Mouse (Mus musculus) cerebellum, adult 2 months (tissue): Measurements from ENCODE around the gene Spock1. TPM values are rescaled to one million over a fixed set of nuclear protein-coding genes. Genes with fewer than 3 reads are reported as not detected.
A peak's percentile ranks its signal among the peaks of the same experiment; 100 is the strongest.

Experiments used
- DNase-seq, 2 experiments: peaks; one replicate each; pipeline ENCODE4 v3.0.0; 2021
- H3K27ac ChIP-seq: fragments of 200-500 bp; 2 replicates; pipeline ENCODE4 v1.5.1; 2012; ENCODE audit warnings: low read length, control low read depth, inconsistent platforms; ENCODE audit not compliant: insufficient read depth
- H3K27me3 ChIP-seq: fragments of 200-500 bp; 2 replicates; pipeline ENCODE4 v1.6.1; 2012; ENCODE audit warnings: inconsistent platforms, mild to moderate bottlenecking, low read length, moderate library complexity; ENCODE audit not compliant: control insufficient read depth, insufficient read depth
- H3K4me1 ChIP-seq: fragments of 200-500 bp; 2 replicates; pipeline ENCODE4 v1.6.1; 2011; ENCODE audit warnings: low read length; ENCODE audit not compliant: control insufficient read depth, insufficient read depth
- H3K4me3 ChIP-seq: fragments of 200-500 bp; replicated peaks from 2 replicates; pipeline ENCODE3; 2011; ENCODE audit warnings: mild to moderate bottlenecking, low read depth, low read length, control low read depth; ENCODE audit not compliant: insufficient read depth
- CTCF ChIP-seq: fragments of 200-500 bp; IDR thresholded peaks from 2 replicates; pipeline ENCODE4 v1.5.1; 2011; ENCODE audit warnings: low read depth, mild to moderate bottlenecking, control low read depth, low read length, moderate library complexity, borderline replicate concordance; ENCODE audit not compliant: insufficient read depth
- POLR2A ChIP-seq: fragments of 200-500 bp; IDR thresholded peaks from 2 replicates; pipeline ENCODE4 v1.6.1; 2011; ENCODE audit warnings: low read length, control low read depth, borderline replicate concordance; ENCODE audit not compliant: insufficient read depth
- WGBS: fragments of 180-500 bp; shearing (Covaris S2); methylation state at CpG from one replicate; pipeline ENCODE4 v1.1.7; 2018; 5-methylcytosine and 5-hydroxymethylcytosine counted together
- polyA plus RNA-seq: library from polyadenylated mRNA; depleted of rRNA; stranded (reverse); fragments of >200 nt; gene quantifications from 2 replicates; pipeline ENCODE4 v1.2.3, GENCODE M21; 2012

Gene Spock1
- polyA plus RNA-seq, 1 experiment, result 144 TPM

- no peak for DNase-seq
- WGBS, result 73% methylated on average over 5 of the region's 5 CpGs
- no peaks in the 10 kb centered on the region for H3K27me3 ChIP-seq
- TF ChIP-seq POLR2A (no peak), CTCF (no peak)
- peaks cover 5% of the 10 kb centered on the region; the same call in 1 of the 2 replicates for H3K4me1 ChIP-seq
- no peak overlapping the region for H3K4me3 ChIP-seq
- no peak overlapping the region for H3K27ac ChIP-seq
Observed at GRCm38 (mm10) chr13:57718087-57718486, 190.0 kb downstream of the Spock1 start.

- no peak for DNase-seq
- 84% methylated on average over 4 of the region's 4 CpGs for WGBS
- no peak overlapping the region for H3K27ac ChIP-seq
- TF ChIP-seq CTCF (no peak), POLR2A (no peak)
- H3K27me3 ChIP-seq, result no peaks in the 10 kb centered on the region
- no peak overlapping the region for H3K4me3 ChIP-seq
- peaks cover 17% of the 10 kb centered on the region for H3K4me1 ChIP-seq
Observed at GRCm38 (mm10) chr13:57712910-57713309, 195.2 kb downstream of the Spock1 start.

GRCm38 (mm10) chr13:57708425-57708824 lies 199.7 kb downstream of the Spock1 start:
- H3K27me3 ChIP-seq, result no peaks in the 10 kb centered on the region
- DNase-seq, result no peak
- peaks cover 17% of the 10 kb centered on the region for H3K4me1 ChIP-seq
- no peak overlapping the region for H3K27ac ChIP-seq
- TF ChIP-seq CTCF (no peak), POLR2A (no peak)
- no peak overlapping the region for H3K4me3 ChIP-seq

- WGBS, result 56% methylated on average over 2 of the region's 2 CpGs
- no peak overlapping the region for H3K4me3 ChIP-seq
Observed at GRCm38 (mm10) chr13:57702966-57703365, 205.2 kb downstream of the Spock1 start.

GRCm38 (mm10) chr13:57696685-57697084 lies 211.4 kb downstream of the Spock1 start:
- 50% methylated on average over 5 of the region's 5 CpGs for whole genome bisulfite sequencing

More at GRCm38 (mm10) chr13:57702966-57703365, 205.2 kb downstream of the Spock1 start:
- TF ChIP-seq CTCF (no peak), POLR2A (no peak)
- DNase-seq, result no peak
- H3K27ac ChIP-seq, result no peak overlapping the region
- no peaks in the 10 kb centered on the region for H3K27me3 ChIP-seq
- peaks cover 12% of the 10 kb centered on the region; the same call in 1 of the 2 replicates for H3K4me1 ChIP-seq

GRCm38 (mm10) chr13:57688926-57689325 lies 219.2 kb downstream of the Spock1 start:
- H3K27ac ChIP-seq, result no peak overlapping the region
- H3K4me1 ChIP-seq, result peaks cover 4% of the 10 kb centered on the region; the same call in 1 of the 2 replicates
- no peak for DNase-seq
- no peaks in the 10 kb centered on the region for H3K27me3 ChIP-seq
- no peak for TF ChIP-seq CTCF
- no peak for TF ChIP-seq POLR2A
- H3K4me3 ChIP-seq, result no peak overlapping the region
- WGBS, result 87% methylated on average over 5 of the region's 5 CpGs

More at GRCm38 (mm10) chr13:57696685-57697084, 211.4 kb downstream of the Spock1 start:
- no peak overlapping the region for H3K4me3 ChIP-seq
- H3K4me1 ChIP-seq, result peaks cover 7% of the 10 kb centered on the region; the same call in 1 of the 2 replicates
- DNase-seq, result peak in 1 of 2 experiments; percentile 23
- no peak overlapping the region for H3K27ac ChIP-seq
- H3K27me3 ChIP-seq, result no peaks in the 10 kb centered on the region
- TF ChIP-seq CTCF, result no peak
- no peak for TF ChIP-seq POLR2A

- 88% methylated on average over 5 of the region's 5 CpGs for WGBS
- no peaks in the 10 kb centered on the region for H3K27me3 ChIP-seq
- no peak for DNase-seq
- H3K4me1 ChIP-seq, result peaks cover 5% of the 10 kb centered on the region
- H3K27ac ChIP-seq, result no peak overlapping the region
- no peak overlapping the region for H3K4me3 ChIP-seq
- TF ChIP-seq POLR2A (no peak), CTCF (no peak)
Observed at GRCm38 (mm10) chr13:57686437-57686836, 221.7 kb downstream of the Spock1 start.

- Histone ChIP-seq H3K27ac (no peak overlapping the region), H3K4me1 (peaks cover 5% of the 10 kb centered on the region), H3K27me3 (no peaks in the 10 kb centered on the region), H3K4me3 (no peak overlapping the region)
- WGBS, result 66% methylated on average over 11 of the region's 11 CpGs
- no peak for DNase-seq
- TF ChIP-seq CTCF, result no peak
- TF ChIP-seq POLR2A, result no peak
Observed at GRCm38 (mm10) chr13:57685201-57685600, 222.9 kb downstream of the Spock1 start.

GRCm38 (mm10) chr13:57679591-57679990 lies 228.5 kb downstream of the Spock1 start:
- WGBS, result 99% methylated on average over 2 of the region's 2 CpGs
- H3K4me3 ChIP-seq, result no peak overlapping the region
- DNase-seq, result no peak
- no peak overlapping the region for H3K27ac ChIP-seq
- TF ChIP-seq CTCF (no peak), POLR2A (no peak)
- no peaks in the 10 kb centered on the region for H3K27me3 ChIP-seq
- peaks cover 5% of the 10 kb centered on the region for H3K4me1 ChIP-seq
